Mouse (Mus musculus): Measurements from ENCODE around the gene Neurl1a. TPM values are rescaled to one million over a fixed set of nuclear protein-coding genes. Genes with fewer than 3 reads are reported as not detected.
A peak's percentile ranks its signal among the peaks of the same experiment; 100 is the strongest.

Neurl1a gene
- total RNA-seq, 2 experiments from 2014 or later: 11.5 to 15.3 TPM

- DNase-seq: no peak
These were observed 33.1 kb downstream of the Neurl1a start for GRCm38 (mm10) chr19:47211609-47212312.

GRCm38 (mm10) chr19:47212401-47212800 is 33.8 kb downstream of the Neurl1a start:
- DNase-seq: no peak

DNA sequence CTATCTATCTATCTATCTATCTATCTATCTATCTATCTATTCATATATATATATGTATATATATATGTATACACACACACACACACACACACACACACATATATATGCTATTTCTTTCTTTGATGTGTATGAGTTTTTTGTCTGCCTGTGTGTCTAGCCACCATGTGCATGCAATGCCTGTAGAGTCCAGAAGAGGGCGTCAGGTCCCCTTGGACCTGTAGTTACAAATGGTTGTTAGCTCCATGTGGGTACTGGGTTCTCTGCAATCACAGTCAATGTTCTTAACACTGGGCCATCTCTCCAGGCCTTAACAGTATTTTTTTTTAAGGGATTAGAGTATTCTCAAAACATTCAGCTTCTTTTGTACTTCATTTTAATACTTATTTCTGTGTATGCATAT is 34.9 kb downstream of the Neurl1a start:
- DNase-seq: no peak

DNA sequence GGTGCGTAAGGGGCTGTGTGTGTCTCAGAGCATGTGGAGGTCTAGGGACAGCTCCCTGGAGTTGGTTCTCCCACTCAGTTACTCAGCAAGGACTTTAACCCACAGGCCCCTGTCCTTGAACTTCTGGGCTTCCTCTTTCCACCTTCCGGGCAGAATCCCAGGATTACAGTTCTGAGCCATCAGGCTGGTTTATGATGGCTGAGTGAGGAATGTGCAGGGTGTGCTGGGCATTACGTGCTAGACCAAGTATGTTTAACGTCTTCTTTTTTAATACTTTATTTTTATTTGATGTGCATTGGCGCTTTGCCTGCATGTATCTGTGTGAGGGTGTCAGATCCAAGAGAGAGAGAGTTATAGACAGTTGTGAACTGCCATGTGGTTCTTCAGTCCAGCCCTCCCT is 38.1 kb downstream of the Neurl1a start:
- peak; percentile 70 to 72 for DNase-seq

DNA sequence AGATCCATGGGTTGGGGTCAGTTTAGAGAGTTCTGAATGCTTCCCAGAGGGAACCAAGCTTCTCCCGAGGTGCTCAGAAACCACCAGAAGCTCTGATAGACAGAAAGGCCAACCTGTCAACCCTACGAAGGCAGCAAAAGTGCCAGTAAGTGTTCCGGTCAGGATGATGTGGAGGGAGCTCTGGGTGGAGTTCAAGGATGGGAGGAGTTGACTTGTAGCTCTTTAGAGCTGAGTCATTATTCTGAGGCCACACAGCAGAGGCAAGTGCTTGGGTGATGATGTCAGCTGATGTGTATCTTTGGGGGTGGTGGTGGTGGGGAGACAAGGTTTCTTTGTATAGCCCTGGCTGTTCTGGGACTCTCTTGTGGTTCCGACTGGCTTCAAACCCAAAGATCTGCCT is 41.0 kb downstream of the Neurl1a start:
- DNase-seq: peak; percentile 68

- DNase-seq: no peak
These were observed 41.6 kb downstream of the Neurl1a start for GRCm38 (mm10) chr19:47220232-47220631.

- DNase-seq: peak; percentile 27 to 41
These were observed 42.4 kb downstream of the Neurl1a start for GRCm38 (mm10) chr19:47221006-47221405.

- DNase-seq: no peak
These were observed 43.0 kb downstream of the Neurl1a start for GRCm38 (mm10) chr19:47221500-47222153.

GRCm38 (mm10) chr19:47222154-47222840 is 43.7 kb downstream of the Neurl1a start:
- DNase-seq: no peak

DNA sequence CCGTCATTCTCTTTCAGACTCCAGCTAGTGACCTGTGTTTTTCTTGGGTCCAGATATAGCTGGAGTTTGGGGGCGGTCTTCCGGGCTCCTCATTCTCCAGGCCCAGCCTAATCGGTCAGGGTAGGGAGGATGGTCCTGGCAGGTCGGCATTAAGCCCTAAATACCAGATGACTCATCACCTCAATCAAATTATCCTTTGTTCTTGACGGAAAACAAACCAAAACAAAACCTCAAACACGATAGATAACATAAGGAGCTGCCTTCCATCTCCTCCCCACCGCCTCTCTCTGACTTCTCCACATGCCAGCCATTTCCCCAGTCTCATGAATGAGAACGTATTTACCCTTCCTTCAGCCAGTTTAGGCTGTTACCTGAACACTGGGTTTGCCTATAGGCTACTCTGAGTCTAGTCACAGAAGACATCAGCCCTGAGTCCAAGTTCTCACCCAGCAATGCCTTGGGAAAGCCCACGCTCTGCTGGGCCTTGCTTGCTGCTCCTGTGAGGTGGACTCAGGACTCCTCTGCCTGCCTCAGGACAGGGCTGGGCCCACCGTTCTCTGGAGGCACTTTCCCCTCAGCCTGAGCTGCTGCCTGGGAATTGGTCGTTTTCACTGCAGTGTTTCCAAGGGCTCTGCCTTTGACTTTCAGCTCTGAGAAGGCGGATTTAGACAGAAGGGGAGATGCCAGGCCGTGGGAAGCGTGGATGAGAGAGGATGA is 44.4 kb downstream of the Neurl1a start:
- peak; percentile 33 to 56 for DNase-seq

- DNase-seq: no peak
These were observed 46.1 kb downstream of the Neurl1a start for GRCm38 (mm10) chr19:47224743-47225142.

- no peak for DNase-seq
These were observed 47.2 kb downstream of the Neurl1a start for GRCm38 (mm10) chr19:47225791-47226190.

DNA sequence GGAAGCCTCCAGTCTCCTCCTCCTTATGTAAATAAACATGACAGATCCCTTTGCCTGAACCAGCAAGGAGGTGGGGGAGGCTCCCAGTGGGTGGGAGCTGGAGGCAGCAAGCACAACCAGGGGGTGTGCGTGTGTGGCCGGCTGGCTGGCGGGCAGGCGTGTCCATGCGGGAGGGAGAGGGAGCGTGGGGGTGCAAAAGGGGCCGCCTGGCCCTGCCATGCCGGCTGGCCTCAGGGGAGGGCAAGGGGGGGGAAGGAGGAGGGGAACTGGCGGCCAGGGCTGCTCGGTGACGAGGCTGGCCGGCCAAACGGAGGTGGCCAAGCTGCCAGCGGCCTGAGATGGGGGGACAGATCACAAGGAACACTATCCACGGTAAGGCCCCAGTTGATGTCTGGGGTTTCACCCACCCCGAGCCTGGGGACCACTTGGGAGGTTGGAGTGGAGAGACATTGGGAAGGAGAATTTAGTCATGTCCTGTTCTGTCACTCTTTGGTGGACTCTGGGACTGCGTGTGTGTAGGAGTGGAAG is 50.2 kb downstream of the Neurl1a start:
- DNase-seq: peak; percentile 78 to 83

DNA sequence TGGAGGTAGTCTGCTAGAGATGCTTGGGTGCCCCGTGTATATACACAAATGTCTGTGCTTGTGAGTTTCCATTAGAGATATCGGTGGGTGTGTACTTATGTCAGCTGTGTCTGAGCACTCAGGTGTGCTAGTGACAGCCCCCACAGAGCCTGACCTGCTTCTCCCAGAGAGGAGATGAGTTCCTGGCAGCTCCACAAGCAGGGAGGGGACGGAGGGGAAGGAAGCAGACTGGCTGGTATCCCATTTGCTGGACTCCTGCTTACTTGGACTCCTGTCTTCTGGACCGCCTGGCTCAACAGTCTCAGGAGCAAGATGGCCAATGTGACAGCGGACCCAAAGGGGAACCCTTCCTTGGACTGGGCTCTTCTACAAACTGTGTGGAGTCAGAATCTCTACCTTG is 50.8 kb downstream of the Neurl1a start:
- DNase-seq: no peak

- no peak for DNase-seq
These were observed 51.5 kb downstream of the Neurl1a start for GRCm38 (mm10) chr19:47230082-47230481.

DNA sequence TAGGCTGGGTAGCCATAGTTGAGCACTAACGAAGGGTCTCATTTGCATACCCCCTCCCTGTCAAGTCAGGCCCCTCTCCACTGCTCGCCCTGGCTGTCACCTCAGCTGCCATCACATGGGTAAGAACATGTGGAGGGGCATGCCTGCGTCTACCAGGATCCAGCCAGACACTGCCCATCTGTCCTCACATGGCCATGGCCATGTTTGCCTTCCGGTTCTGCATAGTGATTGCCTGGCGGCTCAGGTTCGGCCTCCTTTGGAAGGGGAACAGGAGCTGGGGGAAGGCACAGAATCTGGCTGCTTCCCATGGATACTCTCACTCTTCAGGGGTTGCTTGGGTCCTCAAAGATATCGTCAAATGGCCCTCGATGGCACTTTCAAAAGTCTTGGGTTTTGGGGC is 52.1 kb downstream of the Neurl1a start:
- no peak for DNase-seq

GRCm38 (mm10) chr19:47231389-47231788 is 52.8 kb downstream of the Neurl1a start:
- no peak for DNase-seq

DNA sequence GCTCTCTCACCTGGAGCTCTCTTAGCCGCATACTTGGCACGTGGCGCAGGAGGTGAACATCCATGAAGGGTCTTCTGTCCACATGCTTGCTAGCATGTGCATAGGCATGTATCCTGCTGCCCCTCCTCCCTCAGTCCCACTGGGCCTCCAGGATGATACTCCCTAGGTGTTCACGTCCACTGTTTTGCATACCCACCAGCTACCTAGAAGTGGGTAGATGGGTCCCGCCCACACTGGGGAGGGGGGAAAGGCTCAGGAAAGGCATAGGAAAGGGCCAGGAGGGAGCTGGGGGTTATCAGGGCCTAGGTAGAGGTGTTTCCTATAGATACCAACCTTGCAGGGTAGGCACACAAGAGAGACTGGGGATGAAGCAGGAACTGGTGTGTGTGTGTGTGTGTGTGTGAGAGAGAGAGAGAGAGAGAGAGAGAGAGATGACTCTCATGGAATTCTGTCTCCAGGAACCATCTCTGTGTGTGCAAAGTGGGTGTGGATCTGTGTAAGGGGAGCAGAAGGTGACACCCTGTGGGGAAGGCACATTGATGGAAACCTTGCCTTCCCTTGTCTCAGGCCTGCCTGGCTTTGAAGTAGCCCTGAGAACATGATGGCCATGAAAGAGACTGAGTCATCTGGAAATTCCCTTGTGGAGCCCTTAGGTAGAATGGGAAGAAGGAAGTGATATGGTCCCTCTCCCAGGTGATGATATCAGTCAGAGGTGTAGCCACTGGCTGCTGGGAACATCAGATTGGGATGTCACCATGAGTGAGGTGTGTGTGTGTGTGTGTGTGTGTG is 53.7 kb downstream of the Neurl1a start:
- DNase-seq: peak in 1 of 2 experiments; percentile 24

DNA sequence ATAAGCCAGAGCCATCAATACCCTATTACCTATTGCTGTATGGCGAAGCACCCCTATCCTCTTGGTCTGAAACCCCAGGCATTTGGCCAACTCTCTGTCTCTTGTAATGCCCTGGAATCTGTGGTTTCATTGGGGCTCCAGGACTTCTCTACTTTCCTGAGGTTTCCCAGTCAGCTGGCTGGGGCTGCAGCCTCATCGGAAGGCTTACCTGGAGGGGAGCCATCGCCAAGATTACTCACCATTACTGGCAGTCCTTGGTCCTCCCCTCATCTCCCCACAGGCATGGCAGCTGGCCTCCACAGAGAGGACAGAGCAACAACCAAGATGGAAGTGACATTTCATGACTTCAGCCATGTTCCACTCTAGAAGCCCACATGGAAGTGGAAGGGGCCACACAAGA is 54.5 kb downstream of the Neurl1a start:
- peak in 1 of 2 experiments; percentile 44 for DNase-seq

DNA sequence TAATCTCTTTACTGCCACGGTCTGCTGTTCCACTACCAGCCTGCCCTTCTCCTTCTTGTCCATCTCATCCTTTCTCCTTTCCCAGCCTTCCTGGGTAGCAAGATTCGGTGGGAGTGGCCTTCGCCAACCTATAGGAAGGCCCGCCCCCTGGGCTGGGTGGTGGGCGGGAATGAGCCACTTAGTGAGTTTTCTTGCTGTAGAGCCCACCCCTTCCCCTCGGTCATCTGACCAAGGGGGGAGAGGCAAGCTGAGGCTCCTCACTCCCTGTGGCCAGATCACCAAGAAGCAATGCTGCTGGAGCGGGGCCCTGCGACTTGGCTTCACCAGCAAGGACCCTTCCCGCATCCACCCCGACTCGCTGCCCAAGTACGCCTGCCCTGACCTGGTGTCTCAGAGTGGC is 61.5 kb downstream of the Neurl1a start:
- DNase-seq: no peak

DNA sequence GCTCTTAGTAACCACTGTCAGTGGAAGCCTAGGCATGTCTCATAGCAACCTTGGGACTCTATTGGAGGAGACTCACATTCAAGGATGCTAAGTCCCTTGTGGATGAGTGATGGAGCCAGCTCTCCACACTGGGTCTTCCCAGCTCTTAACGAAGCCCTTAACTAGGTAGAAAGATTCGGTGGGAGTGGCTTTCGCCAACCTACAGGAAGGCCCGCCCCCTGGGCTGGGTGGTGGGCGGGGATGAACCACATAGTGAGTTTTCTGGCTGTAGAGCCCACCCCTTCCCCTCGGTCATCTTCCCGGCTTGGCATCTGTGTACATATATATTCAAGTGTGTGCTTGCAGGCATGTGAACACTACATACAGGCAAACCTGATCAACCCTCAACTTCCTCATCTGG is 62.3 kb downstream of the Neurl1a start:
- no peak for DNase-seq

- no peak for DNase-seq
These were observed 63.6 kb downstream of the Neurl1a start for GRCm38 (mm10) chr19:47242227-47242626.
